ENCODE assay signal across 22 mouse cellular contexts in the genomic region with DNA sequence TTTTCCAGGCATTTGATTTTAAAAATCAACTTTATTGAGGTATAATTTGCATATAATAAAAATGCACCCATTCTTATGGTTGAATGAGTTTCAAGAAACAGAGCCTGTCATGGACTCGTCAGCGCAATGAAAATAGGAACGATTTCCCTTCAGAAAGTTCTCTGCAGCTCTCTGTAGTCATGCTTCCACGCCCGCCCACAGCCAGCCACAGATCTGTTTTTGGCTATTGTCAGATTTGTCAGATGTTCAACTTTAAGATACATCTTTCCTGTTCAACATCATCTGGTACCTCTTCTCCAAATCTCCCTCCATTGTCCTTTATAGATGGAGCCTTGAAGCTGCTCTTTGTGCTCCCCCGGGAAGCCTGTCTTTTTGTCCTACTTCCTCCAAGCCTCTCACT.
DNase-seq lines count a peak whose midpoint lies in the region; ATAC-seq and TF ChIP-seq lines count a peak whose summit lies in the region.
"Had no signal": no experiment of that assay in that cellular context is flagged by ENCODE, and none has a peak within 500 bp of the region (broad histone marks: within the 10 kb centered on the region; RNA-seq: fewer than 3 reads in every experiment).

No protein-coding gene starts in this region.

- 82% methylated on average over 6 of the region's 6 CpGs for WGBS in liver, postnatal 0 days (ENCODE audit: insufficient replicate concordance)

- H3K9ac ChIP-seq in liver, postnatal 0 days (replicated peaks): no peak overlapping the region
- H3K9ac ChIP-seq: forebrain, postnatal 0 days; liver, embryonic 15.5 days; midbrain, embryonic 12.5 days; neural tube, embryonic 12.5 days had no signal

- no peak overlapping the region for H3K4me3 ChIP-seq in liver, postnatal 0 days (ENCODE audit: low read depth, low read length)
- H3K4me3 ChIP-seq: forebrain, embryonic 10.5 days; hindbrain, embryonic 10.5 days; liver, embryonic 15.5 days; midbrain, embryonic 12.5 days; neural tube, embryonic 12.5 days had no signal

- no peaks in the 10 kb centered on the region for H3K4me1 ChIP-seq in liver, postnatal 0 days (ENCODE audit: insufficient read depth)
- H3K4me1 ChIP-seq: forebrain, embryonic 10.5 days; hindbrain, embryonic 10.5 days; liver, embryonic 15.5 days; midbrain, embryonic 12.5 days; neural tube, embryonic 12.5 days had no signal

- no peak for TF ChIP-seq EP300 in liver, postnatal 0 days (IDR thresholded peaks at IDR 0.05; ENCODE audit: low read depth)

- ATAC-seq in liver, postnatal 0 days: no peak
- ATAC-seq: forebrain, postnatal 0 days; lung, postnatal 0 days had no signal

- H3K4me2 ChIP-seq in liver, postnatal 0 days (ENCODE audit: low read depth, low read length): no peak overlapping the region
- H3K4me2 ChIP-seq: liver, embryonic 15.5 days; midbrain, embryonic 12.5 days; neural tube, embryonic 12.5 days had no signal

- peak; percentile 14 for DNase-seq in layer of hippocampus, adult 9-11 months
- DNase-seq in layer of hippocampus, adult 11-12 months (ENCODE audit: low spot score): no peak
- DNase-seq in frontal cortex, postnatal 14 days (ENCODE audit: low spot score in 2 of 2): peak; percentile 11 to 21
- peak; percentile 44 to 86 for DNase-seq in left cerebral cortex, postnatal 25 days (ENCODE audit: low spot score in 2 of 2)
- peak; percentile 69 for DNase-seq in telencephalon, adult 2 months (ENCODE audit: low read depth, low spot score)
- DNase-seq in liver, postnatal 0 days: no peak
- no peak for DNase-seq in adrenal gland, postnatal 10 days
- DNase-seq: adrenal gland, postnatal 25 days; cerebellum, adult 18-20 months; cerebellum, postnatal 36 days; forebrain, postnatal 0 days; gastrocnemius, postnatal 14 days; kidney, adult 18-20 months; kidney, postnatal 10 days; thymus, postnatal 36 days had no signal

- H3K36me3 ChIP-seq in liver, postnatal 0 days (replicated peaks; ENCODE audit: insufficient read depth, low read length): no peaks in the 10 kb centered on the region
- H3K36me3 ChIP-seq: forebrain, embryonic 10.5 days; hindbrain, embryonic 10.5 days; liver, embryonic 15.5 days; midbrain, embryonic 12.5 days; neural tube, embryonic 12.5 days had no signal

- no peaks in the 10 kb centered on the region for H3K9me3 ChIP-seq in liver, postnatal 0 days (ENCODE audit: low read length)
- H3K9me3 ChIP-seq: forebrain, embryonic 10.5 days; hindbrain, embryonic 10.5 days; liver, embryonic 15.5 days; midbrain, embryonic 12.5 days; neural tube, embryonic 12.5 days had no signal

- no peak for TF ChIP-seq CTCF in liver, postnatal 0 days (IDR thresholded peaks at IDR 0.05; ENCODE audit: low read depth)

- no peak overlapping the region for H3K27ac ChIP-seq in liver, postnatal 0 days (ENCODE audit: low read depth)
- H3K27ac ChIP-seq: forebrain, embryonic 10.5 days; hindbrain, embryonic 10.5 days; liver, embryonic 15.5 days; midbrain, embryonic 12.5 days; neural tube, embryonic 12.5 days had no signal

- intact Hi-C loops in left cerebral cortex, postnatal 25 days (cut with DNase I): no loop called here

- H3K27me3 ChIP-seq in liver, postnatal 0 days (ENCODE audit: insufficient read depth, low read length): no peaks in the 10 kb centered on the region
- H3K27me3 ChIP-seq: CH12.LX; liver, embryonic 15.5 days; midbrain, embryonic 12.5 days; neural tube, embryonic 12.5 days had no signal

Comparison
In these comparisons a context has a peak if more than half of its experiments do, and no peak if none do; other contexts are left out.
1. DNase-seq: peak in layer of hippocampus, adult 9-11 months (single experiment), frontal cortex, postnatal 14 days (2 of 2), left cerebral cortex, postnatal 25 days (2 of 2) and telencephalon, adult 2 months (single experiment); none in layer of hippocampus, adult 11-12 months (single experiment), liver, postnatal 0 days (single experiment) and adrenal gland, postnatal 10 days (single experiment).